Mouse (Mus musculus): ENCODE data around the gene BC051665. TPM values are rescaled to one million over a fixed set of nuclear protein-coding genes. Genes with fewer than 3 reads are reported as not detected.

Gene BC051665
- not detected for polyA plus RNA-seq (2014; fragmentation: Illumina TruSeq; extraction: RNeasy Lipid Tissue Mini Kit (QIAGEN cat#74804); ENCODE audit: low read depth, low replicate concordance)

GRCm38 (mm10) chr13:60786264-60786663 is at the start of gene BC051665:
Gene BC051665 (minus strand): TSS chr13:60786364.

GRCm38 (mm10) chr13:60802749-60803148 is 16.6 kb upstream of the BC051665 start, which contains the start of gene Ctsll3:
Gene Ctsll3 (minus strand): TSS chr13:60802849.

Other genes starting within 250 kb of the BC051665 start
- 1.2 TPM for gene Dapk1, start 184.4 kb downstream of the BC051665 start, polyA plus RNA-seq (2014; fragmentation: Illumina TruSeq; extraction: RNeasy Lipid Tissue Mini Kit (QIAGEN cat#74804); ENCODE audit: low read depth, low replicate concordance)
- gene Ctsll3, start 16.5 kb upstream of the BC051665 start, polyA plus RNA-seq (2014; fragmentation: Illumina TruSeq; extraction: RNeasy Lipid Tissue Mini Kit (QIAGEN cat#74804); ENCODE audit: low read depth, low replicate concordance) = not detected
- 1.4 TPM for gene 4930486L24Rik, start 78.1 kb upstream of the BC051665 start, polyA plus RNA-seq (2014; fragmentation: Illumina TruSeq; extraction: RNeasy Lipid Tissue Mini Kit (QIAGEN cat#74804); ENCODE audit: low read depth, low replicate concordance)
- not detected for gene Gm49392, start 110.5 kb upstream of the BC051665 start, polyA plus RNA-seq (2014; fragmentation: Illumina TruSeq; extraction: RNeasy Lipid Tissue Mini Kit (QIAGEN cat#74804); ENCODE audit: low read depth, low replicate concordance)
- gene Ctla2b, start 111.1 kb upstream of the BC051665 start, polyA plus RNA-seq (2014; fragmentation: Illumina TruSeq; extraction: RNeasy Lipid Tissue Mini Kit (QIAGEN cat#74804); ENCODE audit: low read depth, low replicate concordance) = 0.55 TPM
- not detected for gene Tpbpb, start 118.5 kb upstream of the BC051665 start, polyA plus RNA-seq (2014; fragmentation: Illumina TruSeq; extraction: RNeasy Lipid Tissue Mini Kit (QIAGEN cat#74804); ENCODE audit: low read depth, low replicate concordance)
- 3.8 TPM for gene Gm49393, start 149.2 kb upstream of the BC051665 start, polyA plus RNA-seq (2014; fragmentation: Illumina TruSeq; extraction: RNeasy Lipid Tissue Mini Kit (QIAGEN cat#74804); ENCODE audit: low read depth, low replicate concordance)
- 1.3 TPM for gene Gm49391, start 150.2 kb upstream of the BC051665 start, polyA plus RNA-seq (2014; fragmentation: Illumina TruSeq; extraction: RNeasy Lipid Tissue Mini Kit (QIAGEN cat#74804); ENCODE audit: low read depth, low replicate concordance)
- 1.8 TPM for gene Ctla2a, start 150.3 kb upstream of the BC051665 start, polyA plus RNA-seq (2014; fragmentation: Illumina TruSeq; extraction: RNeasy Lipid Tissue Mini Kit (QIAGEN cat#74804); ENCODE audit: low read depth, low replicate concordance)
- not detected for gene Tpbpa, start 155.6 kb upstream of the BC051665 start, polyA plus RNA-seq (2014; fragmentation: Illumina TruSeq; extraction: RNeasy Lipid Tissue Mini Kit (QIAGEN cat#74804); ENCODE audit: low read depth, low replicate concordance)
- not detected for gene Ctsj, start 219.6 kb upstream of the BC051665 start, polyA plus RNA-seq (2014; fragmentation: Illumina TruSeq; extraction: RNeasy Lipid Tissue Mini Kit (QIAGEN cat#74804); ENCODE audit: low read depth, low replicate concordance)